Mouse (Mus musculus) monocyte, adult 2 months (primary cell): Measurements from ENCODE around the gene 1700020D05Rik.
"Not testable (repeated sequence)": the region's sequence is repeated elsewhere in the genome, so short reads cannot be mapped to it uniquely, and the experiment has no call there.

Experiments used
- DNase-seq, 2 experiments: peaks; one replicate each; pipeline ENCODE4 v3.0.0; 2022; ENCODE audit warnings: low spot score in 2 of 2, low read depth in 1 of 2

1700020D05Rik gene

DNA sequence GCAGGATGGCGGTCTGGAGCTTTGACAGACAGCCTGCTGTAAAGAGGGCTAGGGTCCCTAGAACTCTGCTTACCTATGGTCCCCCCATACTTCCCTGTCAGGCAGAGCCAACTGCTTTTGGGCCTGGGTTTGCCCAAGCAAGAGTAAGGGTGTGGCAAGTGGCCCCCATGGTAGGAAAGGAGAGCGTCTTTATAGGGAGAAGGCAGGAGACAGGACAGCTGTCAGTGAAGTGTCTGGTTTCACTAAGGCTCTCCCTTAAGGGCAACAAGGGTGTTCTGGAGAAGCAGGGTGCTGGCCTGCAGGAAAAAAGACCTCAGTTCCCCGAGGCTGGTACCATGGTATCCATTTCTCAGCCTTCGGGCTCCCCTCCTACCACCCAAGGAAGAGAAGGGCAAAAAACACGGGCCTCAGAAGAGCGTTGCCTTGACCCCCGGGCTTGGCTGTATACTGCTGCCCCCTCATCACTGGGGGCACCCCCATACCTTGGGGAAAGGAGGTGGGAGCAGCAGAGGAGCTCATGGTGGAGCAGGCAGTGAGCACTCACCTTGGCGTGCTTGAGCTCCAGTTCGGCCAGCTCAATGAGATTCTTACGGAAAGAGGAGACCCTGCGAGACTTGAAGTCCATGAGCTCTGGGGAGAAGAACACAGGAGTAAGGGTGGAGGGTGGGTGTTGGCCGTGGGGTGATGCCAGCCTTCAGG lies 8.1 kb downstream of the 1700020D05Rik start:
- no peak for DNase-seq

DNA sequence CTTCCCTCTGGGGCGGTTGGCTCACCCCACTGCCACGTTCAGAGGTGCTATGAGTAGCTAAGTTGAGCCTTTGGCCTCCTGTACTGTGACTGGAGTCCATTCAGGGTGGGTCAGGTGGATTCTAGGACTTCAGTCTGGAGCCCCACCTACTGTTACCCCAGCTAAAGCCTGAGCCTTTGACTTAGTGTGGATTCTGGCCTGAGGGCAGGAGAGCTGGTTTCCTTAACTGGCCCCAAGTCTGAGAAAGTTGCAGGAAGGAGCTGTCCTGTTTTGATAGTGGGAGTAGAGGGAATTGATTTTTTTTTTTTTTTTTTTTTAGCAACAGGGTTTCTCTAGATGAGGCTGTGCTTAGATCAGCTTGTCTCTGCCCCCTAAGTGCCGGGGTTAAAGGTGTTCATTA lies 9.3 kb downstream of the 1700020D05Rik start:
- no peak for DNase-seq

DNA sequence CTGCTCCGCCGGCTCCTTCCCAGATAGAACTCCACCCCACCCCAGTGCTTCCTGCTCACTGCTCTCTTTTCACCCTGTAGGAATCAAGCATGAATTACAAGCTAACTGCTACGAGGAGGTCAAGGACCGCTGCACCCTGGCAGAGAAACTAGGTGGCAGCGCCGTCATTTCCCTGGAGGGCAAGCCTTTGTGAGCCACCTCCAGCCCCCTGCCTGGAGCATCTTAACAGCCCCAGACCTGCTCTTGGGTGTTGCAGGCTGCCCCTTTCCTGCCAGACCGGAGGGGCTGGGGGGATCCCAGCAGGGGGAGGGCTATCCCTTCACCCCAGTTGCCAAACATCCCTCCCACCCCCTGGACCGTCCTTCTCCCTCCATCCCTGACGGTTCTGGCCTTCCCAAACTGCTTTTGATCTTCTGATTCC lies 10.3 kb downstream of the 1700020D05Rik start:
- not testable (repeated sequence) for DNase-seq

DNA sequence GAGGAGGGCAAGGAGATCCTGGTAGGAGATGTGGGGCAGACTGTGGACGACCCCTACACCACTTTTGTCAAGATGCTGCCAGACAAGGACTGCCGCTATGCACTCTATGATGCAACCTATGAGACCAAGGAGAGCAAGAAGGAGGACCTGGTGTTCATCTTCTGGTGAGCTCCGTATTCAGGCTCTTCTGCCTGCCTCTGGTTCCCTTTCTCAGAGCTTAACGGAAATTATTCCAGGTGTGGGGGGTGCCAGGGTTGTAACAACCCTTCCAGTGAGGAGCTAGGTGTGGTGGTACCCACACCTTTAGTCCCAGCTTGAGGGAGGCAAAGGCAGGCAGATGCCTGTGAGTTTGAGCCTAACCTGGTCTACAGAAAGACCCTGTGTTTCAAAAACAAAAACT lies 10.9 kb downstream of the 1700020D05Rik start:
- DNase-seq, result no peak

DNA sequence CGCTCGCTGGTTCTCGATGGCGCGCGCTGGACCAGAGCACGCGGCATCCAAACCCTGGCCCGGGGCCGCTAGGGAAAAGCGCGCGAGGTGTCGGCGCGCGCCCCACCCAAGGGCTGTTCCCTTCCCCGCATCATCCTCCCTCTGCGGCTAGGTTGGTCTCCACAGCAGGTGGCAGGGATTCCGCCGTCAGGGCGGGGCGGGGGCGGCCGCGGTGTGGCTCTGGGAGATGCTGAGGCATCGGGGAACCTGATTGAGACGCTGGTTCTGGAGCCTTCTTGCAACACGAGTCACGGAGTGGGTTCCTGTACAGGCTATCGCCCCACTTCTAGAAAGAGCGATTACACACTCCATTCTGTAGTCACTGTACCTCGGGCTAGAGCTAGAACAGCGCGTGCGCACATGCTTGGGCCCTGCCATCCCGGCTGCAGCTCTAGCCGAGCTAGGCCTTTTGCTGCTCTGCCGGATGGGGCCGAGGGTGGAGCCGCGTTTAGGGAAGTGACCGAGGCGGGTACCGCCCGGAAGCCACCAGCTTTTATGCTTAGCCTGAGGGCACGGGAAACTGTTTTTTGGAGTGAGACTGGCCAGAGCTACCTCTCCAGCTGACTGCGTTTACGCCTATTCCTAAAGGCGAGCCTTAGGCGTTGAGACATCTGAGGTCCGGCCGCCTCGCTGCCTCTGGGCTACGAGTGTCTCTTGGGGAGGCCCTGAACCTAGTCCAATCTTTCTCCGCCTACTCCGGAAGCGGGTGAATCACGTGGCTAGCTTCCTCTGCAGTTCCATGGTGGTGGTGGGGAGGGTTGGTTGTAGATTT lies 12.5 kb downstream of the 1700020D05Rik start:
- DNase-seq, result peak; percentile 83 to 88

DNA sequence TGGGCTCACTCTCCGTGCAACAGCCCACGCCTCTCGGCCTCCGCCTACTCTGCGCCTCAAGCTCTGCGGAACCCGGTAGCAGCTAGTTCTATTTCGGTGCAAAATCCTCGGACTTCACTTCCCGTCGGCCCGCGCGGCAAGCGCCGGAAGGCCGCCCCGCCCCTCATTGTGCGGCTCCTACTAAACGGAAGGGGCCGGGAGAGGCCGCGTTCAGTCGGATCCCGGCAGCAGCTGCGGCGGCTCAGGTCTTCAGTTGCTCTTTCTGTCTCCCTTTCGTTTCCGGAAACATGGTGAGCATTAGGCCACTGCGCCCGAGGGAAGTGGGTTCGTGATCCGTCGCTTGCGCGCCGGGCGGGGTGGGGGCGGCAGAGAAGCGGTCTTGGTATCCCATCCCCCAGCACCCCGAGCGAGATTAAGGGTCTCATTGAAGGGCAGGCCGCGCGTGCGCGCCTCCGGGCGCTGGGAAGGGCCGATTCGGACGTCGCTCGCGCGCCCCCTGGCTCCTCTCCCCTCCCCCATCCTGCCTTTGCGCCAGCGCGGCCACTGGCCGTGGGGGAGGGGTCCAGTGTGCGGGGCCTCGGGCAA lies 13.2 kb downstream of the 1700020D05Rik start, which contains the start of gene Cfl1:
Gene Cfl1 (plus strand): TSS at position 143 of the 585 bp plus-strand sequence.
- DNase-seq, result peak; percentile 90

DNA sequence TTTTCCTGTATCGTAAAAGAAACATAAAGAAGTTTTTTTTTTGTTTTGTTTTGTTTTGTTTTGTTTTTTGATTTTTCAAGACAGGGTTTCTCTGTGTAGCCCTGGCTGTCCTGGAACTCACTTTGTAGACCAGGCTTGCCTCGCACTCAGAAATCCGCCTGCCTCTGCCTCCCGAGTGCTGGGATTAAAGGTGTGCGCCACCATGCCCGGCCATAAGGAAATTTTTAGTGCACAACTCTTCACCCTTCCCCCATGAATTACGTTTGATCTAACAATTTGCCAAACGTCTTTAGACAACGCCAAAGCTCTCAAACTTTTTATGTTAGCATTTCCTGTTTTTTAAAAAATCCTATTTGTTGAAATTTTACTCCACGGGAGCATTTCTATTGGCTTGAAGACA lies 13.9 kb downstream of the 1700020D05Rik start:
- DNase-seq, result not testable (repeated sequence)

DNA sequence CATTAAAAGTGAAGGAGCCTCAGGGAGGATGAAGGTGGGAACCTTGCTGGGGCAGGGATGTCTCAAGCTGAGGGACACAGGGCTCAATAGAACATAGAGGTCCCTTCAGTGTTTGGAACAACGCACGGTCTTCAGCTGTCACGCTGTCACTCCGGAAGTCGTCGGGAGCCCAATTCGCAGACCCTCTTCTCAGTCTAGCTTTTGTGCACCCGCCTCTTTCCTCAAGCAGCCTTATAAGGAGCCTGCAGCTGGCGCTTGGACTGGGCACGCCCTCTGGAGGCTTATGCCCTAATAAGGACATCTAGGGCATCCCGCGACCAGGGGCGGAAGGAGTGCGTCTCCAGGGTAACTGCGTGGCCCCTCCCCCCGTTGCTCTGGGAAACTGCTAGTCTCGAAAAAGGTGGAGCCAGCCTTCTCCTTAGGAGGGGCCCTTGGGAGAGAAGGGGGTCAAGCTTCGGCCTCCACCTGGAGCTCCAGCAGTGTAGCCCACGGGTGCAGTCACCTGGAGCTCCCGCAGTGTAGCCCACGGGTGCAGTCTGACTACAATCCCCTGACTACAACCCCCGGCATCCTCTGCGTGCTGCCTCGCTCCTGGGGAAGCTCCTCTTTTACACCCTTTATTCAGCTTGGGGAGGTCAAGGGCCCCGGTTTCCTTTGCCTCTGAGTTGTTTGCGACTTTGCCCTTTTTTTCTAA lies 14.6 kb downstream of the 1700020D05Rik start:
- peak; percentile 92 to 93 for DNase-seq

DNA sequence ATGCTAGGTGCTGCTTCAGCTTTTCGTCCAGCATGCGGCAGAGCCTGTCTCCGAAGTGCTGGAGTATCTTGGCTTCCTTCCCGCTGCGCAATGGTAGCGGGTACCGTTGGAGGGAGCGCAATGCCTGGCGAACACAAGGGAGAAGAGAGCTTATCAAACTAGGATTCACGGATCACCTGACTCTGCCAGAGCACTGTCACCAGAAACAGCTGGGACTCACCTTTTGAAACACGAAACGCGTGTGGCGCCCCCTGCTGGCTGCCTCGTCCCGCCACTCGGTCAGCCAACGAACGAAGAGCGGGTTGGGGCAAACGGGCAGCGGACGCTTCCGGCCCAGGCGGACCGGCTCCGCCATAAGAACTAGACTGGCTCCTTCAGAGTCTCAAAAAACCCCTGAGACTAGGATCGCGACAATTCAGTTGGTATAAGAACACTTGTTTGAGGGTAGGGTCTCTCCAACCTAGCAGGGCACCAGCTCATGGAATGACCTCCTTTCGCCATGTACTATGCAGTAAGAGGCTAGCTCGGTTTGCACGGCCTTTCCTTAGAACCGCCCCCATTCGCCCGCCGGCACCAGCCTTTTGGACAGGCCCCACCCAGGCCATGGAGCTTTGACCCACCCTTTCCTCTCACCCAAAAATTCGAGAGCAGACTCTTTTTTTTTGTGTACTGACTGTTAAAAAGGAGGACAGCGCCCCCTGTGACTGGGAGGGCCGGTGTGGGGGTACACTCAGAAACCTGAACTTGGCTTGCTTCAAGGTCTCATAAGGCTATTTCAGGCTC lies 15.6 kb downstream of the 1700020D05Rik start, which contains the start of gene Mus81:
Gene Mus81 (minus strand): TSS at position 635 of the 783 bp plus-strand sequence.
- peak; percentile 90 to 93 for DNase-seq

DNA sequence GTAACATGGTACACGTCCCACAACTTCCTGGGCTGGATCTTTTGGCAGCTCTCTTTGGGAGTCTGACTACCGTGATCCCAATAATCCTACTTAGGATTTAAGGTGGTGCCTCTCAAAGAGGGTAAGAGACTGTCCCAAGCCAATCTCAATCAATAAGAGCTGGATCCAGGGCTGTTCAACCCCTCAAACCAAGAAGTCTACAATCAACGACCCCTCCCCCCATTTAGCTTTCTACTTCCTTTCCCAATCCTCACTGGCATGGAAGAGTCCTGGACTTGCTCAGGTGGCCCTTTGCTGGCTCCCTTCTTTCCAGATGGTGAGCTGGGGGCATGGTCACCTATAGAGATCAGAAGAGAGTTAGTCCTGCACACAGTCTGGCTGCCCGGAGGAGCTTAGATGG lies 16.8 kb downstream of the 1700020D05Rik start:
- DNase-seq, result no peak

DNA sequence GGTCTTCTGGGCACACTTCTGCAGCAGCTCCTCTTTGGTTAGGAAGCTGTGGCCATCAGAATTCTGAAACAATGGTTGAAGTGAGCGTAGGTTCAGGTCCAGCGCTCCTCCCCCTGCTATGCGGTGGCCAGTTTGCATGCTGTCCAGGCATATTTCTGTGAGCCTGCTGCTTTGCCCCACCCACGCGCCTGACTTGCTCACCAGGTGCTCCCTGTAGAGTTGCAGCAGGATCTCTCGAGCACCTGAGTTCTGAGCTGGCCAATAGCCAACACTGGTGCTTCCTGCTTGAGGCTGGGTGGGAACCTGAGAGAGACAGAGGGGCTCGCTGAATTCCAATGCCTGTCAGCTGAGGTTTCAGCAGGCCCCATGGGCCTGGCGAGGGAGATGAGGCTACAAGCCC lies 17.3 kb downstream of the 1700020D05Rik start:
- DNase-seq, result no peak

DNA sequence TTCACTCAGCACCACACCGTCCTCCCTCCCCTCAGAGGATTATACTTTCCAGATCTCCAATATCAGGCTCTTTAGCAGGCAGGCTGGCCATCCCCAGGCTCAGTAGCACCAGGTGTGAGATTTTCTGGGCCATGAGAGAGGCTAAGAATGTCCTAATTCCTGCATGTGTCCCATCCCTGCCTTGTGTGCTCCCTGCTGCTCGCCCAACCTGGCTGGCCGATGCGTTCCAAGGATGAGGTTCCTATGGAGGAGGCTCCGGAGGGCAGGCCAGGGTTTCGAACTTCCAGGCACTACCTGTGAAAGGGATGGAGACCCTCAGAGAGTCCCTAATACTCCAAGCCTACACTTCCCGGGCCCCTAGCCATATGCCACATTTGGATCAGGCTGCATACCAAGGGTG lies 17.8 kb downstream of the 1700020D05Rik start:
- DNase-seq, result no peak

DNA sequence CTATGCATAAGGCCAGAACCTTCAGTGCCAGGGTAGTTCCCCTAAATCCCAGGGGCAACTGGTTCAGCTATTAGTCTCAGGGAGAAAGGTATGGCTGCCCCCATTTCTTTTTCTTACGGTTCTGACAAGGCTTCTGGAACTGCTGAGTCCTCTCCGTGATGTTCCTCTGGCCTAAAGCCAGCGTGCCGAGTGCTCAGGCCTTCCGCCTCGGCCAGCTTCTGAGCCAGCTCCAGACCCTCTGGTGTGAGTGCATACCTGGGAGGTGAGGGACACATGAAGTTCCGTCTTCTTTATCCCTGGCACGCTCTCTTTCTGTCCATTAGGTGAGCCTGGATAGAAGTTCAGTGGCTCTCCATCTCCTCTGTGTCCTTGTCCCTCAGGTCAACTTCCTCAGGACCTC lies 18.2 kb downstream of the 1700020D05Rik start:
- DNase-seq, result no peak

DNA sequence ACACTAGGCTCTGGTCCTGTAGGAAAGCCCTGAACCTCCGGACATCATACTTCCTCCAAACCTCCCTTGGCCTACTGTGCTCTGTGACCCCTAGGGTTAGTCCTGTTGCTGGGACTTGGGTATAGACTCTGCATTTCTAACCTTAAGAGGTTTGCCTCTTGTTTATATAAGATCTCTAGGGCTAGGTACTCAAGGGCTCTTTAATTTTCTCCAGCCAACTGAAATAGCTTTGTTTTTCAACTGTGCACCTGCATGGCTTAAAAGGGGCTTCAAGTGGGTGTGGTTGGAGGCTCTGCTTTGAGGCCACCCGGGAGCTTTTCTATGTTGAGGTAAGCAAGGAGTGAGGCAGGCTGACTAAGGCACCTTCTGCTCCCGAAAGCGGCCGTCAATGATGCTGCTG lies 19.1 kb downstream of the 1700020D05Rik start:
- DNase-seq, result no peak

DNA sequence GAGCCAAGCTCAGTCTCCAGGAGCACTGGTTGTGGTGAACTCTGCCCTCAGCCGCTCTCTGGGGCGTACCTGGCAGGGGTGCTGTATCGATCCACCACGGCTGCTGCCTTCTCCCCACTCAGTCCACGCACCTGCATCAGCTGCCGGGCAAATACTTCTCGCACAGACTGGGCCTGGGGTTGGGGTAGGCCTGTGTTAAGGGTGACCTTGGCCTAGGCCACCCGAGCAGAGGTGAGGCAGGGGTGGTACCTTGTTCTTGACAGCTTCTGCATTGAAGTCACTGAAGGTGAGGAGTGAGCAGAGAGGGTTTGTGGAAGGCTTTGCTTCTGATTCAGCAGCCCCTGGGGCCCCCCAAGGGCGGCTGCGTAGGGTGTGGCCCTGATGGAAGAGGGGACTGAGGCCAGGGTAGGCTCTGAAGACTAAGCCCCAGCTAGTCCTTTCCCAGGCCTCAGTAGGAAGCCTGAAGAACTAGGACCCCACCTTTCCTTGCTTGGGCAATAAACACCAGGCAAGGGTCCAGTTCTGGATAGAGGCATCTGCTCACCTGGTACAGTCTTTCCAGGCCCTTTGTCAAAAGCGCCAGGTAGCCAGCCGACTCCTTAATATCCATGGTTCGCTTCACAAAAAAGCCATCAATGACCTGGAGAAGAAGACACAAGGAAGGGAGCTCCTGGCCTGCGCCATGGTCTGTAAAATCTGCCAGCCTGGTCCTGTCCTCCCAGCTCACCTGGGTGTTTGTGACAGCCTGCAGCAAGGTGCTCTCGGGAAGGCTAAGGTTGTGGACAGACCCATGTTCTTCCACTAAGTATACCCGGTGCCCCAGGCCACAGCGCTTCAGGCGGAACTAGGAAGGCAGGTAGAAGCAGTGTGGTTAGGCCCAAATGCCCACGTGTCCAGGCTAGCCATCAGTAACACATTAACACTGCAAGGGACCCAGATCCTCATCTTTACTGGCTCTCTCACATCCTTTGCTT lies 19.9 kb downstream of the 1700020D05Rik start:
- no peak for DNase-seq

DNA sequence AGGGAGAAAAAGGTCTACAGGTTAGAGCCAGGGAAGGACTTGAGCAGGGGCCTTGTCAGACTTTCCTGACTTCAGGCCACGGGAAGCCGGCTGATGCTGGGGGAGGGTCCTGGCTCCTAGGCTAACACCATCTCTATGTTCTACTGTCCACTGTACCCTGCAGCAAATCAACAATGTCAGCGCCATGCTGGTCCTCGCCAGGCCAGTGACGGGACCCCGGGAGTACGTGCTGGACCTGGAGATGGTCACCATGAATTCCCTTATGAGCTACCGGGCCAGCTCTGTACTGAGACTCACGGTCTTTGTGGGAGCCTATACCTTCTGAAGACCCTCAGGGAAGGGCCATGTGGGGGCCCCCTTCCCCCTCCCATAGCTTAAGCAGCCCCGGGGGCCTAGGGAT lies 22.2 kb downstream of the 1700020D05Rik start:
- DNase-seq, result no peak

DNA sequence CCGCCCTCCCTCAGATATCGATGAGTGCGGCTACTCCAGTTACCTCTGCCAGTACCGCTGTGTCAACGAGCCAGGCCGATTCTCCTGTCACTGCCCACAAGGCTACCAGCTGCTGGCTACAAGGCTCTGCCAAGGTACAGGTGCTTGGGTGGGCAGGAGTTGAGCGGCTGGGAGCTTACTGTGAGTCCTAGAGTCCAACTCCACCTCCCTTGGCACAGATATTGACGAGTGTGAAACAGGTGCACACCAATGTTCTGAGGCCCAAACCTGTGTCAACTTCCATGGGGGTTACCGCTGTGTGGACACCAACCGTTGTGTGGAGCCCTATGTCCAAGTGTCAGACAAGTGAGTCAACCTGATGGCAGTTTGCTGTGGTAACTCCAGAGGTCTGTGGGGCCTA lies 23.6 kb downstream of the 1700020D05Rik start:
- no peak for DNase-seq

DNA sequence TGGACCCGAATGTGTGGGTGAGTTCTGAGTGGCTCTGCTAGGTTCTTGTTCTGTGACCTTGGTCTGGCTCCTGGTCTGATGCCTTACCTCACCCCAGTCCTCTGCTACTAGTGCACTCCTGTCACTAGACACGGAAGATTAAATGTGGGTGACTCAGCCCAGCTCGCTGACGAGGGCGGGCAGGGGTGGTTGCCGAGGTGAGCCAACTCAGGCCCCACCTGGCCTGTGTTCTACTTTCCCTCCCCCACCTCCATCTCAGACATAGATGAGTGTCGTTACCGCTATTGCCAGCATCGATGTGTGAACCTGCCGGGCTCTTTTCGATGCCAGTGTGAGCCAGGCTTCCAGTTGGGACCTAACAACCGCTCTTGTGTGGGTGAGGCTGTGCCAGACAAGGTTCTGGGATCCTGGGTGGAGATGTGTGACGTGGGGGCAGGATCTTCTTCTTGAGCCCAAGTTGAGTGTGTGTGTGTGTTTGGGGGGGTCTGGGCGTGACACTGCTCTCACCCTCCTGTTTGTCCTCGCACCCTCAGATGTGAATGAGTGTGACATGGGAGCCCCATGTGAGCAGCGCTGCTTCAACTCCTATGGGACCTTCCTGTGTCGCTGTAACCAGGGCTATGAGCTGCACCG lies 25.8 kb downstream of the 1700020D05Rik start:
- no peak for DNase-seq
